Mouse (Mus musculus) CH12.LX (cell line): ENCODE data around the gene Asb17. TPM values are rescaled to one million over a fixed set of nuclear protein-coding genes. Genes with fewer than 3 reads are reported as not detected.

Experiments
- DNase-seq: peaks from one replicate; pipeline ENCODE4 v3.0.0-alpha.2; 2013; ENCODE audit errors: extremely low read depth
- H3K27ac ChIP-seq: 2 replicates; pipeline ENCODE4 v1.5.1; 2012; ENCODE audit warnings: low read depth, mild to moderate bottlenecking, control low read depth, moderate library complexity; ENCODE audit not compliant: insufficient read depth
- H3K27me3 ChIP-seq: replicated peaks from 2 replicates; pipeline ENCODE3; 2012; ENCODE audit warnings: inconsistent platforms
- H3K36me3 ChIP-seq, 2 experiments: replicated peaks in 1 of 2; 2 replicates each; pipeline versions ENCODE3 to v1.6.1; 2012; ENCODE audit warnings: inconsistent platforms in 1 of 2, low read length in 1 of 2, mild to moderate bottlenecking in 1 of 2, mixed read lengths in 1 of 2, moderate library complexity in 1 of 2; ENCODE audit not compliant: control insufficient read depth in 1 of 2, insufficient read depth in 1 of 2
- H3K4me1 ChIP-seq, 2 experiments: 2 replicates each; pipeline ENCODE4 v1.6.1; 2012; ENCODE audit warnings: inconsistent platforms in 1 of 2, moderate library complexity in 1 of 2; ENCODE audit not compliant: insufficient read depth in 2 of 2, control insufficient read depth in 1 of 2
- H3K4me2 ChIP-seq: 2 replicates; pipeline ENCODE4 v1.6.1; 2012; ENCODE audit warnings: low read depth, mild to moderate bottlenecking, control low read depth; ENCODE audit not compliant: poor library complexity, insufficient read depth, severe bottlenecking
- H3K4me3 ChIP-seq, 3 experiments: fragments of 150-350 bp in 1 of 3; sonication (generic) in 1 of 3; replicated peaks in 1 of 3; 2 replicates each; pipeline versions ENCODE3 to v1.5.1; 2011 to 2012; ENCODE audit warnings: low read depth in 2 of 3, low read length in 2 of 3, mild to moderate bottlenecking in 2 of 3, moderate library complexity in 2 of 3, control low read depth in 1 of 3, improper control_type of control experiment in 1 of 3, inconsistent platforms in 1 of 3, mixed read lengths in 1 of 3; ENCODE audit not compliant: poor library complexity in 1 of 3
- H3K79me2 ChIP-seq: replicated peaks from 2 replicates; pipeline ENCODE4 v1.6.1; 2012; ENCODE audit warnings: mild to moderate bottlenecking, moderate library complexity; ENCODE audit not compliant: control insufficient read depth, poor library complexity, insufficient read depth, severe bottlenecking; ENCODE audit errors: extremely low read depth
- H3K9ac ChIP-seq: 2 replicates; pipeline ENCODE4 v1.6.1; 2012; ENCODE audit warnings: low read depth, mild to moderate bottlenecking, control low read depth, moderate library complexity; ENCODE audit not compliant: insufficient read depth
- H3K9me3 ChIP-seq: replicated peaks from 2 replicates; pipeline ENCODE3; 2012; ENCODE audit warnings: low read length, inconsistent platforms, mixed read lengths
- CHD1 ChIP-seq: IDR thresholded peaks from 2 replicates; pipeline ENCODE4 v1.6.1; 2012; ENCODE audit warnings: low read depth, low read length, improper control_type of control experiment, inconsistent platforms
- CTCF ChIP-seq, 2 experiments: IDR thresholded peaks in 1 of 2; conservative IDR thresholded peaks in 1 of 2; 2 replicates each; pipeline ENCODE4 v1.5.1; 2011 to 2012; ENCODE audit warnings: low read depth in 2 of 2, low read length in 2 of 2, improper control_type of control experiment in 1 of 2, inconsistent platforms in 1 of 2, mild to moderate bottlenecking in 1 of 2, moderate library complexity in 1 of 2
- ELF1 ChIP-seq: IDR thresholded peaks from 2 replicates; pipeline ENCODE4 v1.6.1; 2014; ENCODE audit warnings: low read depth, mild to moderate bottlenecking, inconsistent platforms, low read length, improper control_type of control experiment
- EP300 ChIP-seq: IDR thresholded peaks from 2 replicates; pipeline ENCODE4 v1.6.1; 2011; ENCODE audit warnings: low read length, improper control_type of control experiment
- GABPA ChIP-seq: IDR thresholded peaks from 2 replicates; pipeline ENCODE4 v1.6.1; 2012; ENCODE audit warnings: low read depth, low read length, improper control_type of control experiment, inconsistent platforms; ENCODE audit not compliant: insufficient replicate concordance
- HCFC1 ChIP-seq: IDR thresholded peaks from 2 replicates; pipeline ENCODE4 v1.6.1; 2012; ENCODE audit warnings: low read depth, mild to moderate bottlenecking, inconsistent platforms, low read length, improper control_type of control experiment
- IRF4 ChIP-seq: IDR thresholded peaks from 2 replicates; pipeline ENCODE4 v1.6.1; 2014; ENCODE audit warnings: low read depth, mild to moderate bottlenecking, inconsistent platforms, low read length, improper control_type of control experiment
- JUN ChIP-seq: IDR thresholded peaks from 2 replicates; pipeline ENCODE4 v1.6.1; 2011; ENCODE audit warnings: low read depth, mild to moderate bottlenecking, low read length, improper control_type of control experiment, moderate library complexity; ENCODE audit not compliant: insufficient read depth
- JUND ChIP-seq: conservative IDR thresholded peaks from 2 replicates; pipeline ENCODE4 v1.6.1; 2011; ENCODE audit warnings: low read depth, low read length, improper control_type of control experiment
- KAT2A ChIP-seq: IDR thresholded peaks from 2 replicates; pipeline ENCODE4 v1.6.1; 2012; ENCODE audit warnings: low read length, improper control_type of control experiment, inconsistent platforms; ENCODE audit not compliant: insufficient replicate concordance
- MAFK ChIP-seq: IDR thresholded peaks from 2 replicates; pipeline ENCODE4 v1.6.1; 2011; ENCODE audit warnings: low read length, improper control_type of control experiment; ENCODE audit not compliant: insufficient replicate concordance
- MAX ChIP-seq: IDR thresholded peaks from 2 replicates; pipeline ENCODE4 v1.6.1; 2011; ENCODE audit warnings: low read length, improper control_type of control experiment
- MAZ ChIP-seq: IDR thresholded peaks from 2 replicates; pipeline ENCODE4 v1.6.1; 2012; ENCODE audit warnings: low read depth, mild to moderate bottlenecking, inconsistent platforms, low read length, improper control_type of control experiment, moderate library complexity
- MYC ChIP-seq: IDR thresholded peaks from 2 replicates; pipeline ENCODE4 v1.6.1; 2011; ENCODE audit warnings: low read depth, mild to moderate bottlenecking, improper control_type of control experiment, low read length
- NELFE ChIP-seq: IDR thresholded peaks from 2 replicates; pipeline ENCODE4 v1.6.1; 2011; ENCODE audit warnings: low read depth, low read length, improper control_type of control experiment
- PAX5 ChIP-seq: IDR thresholded peaks from 2 replicates; pipeline ENCODE4 v1.6.1; 2012; ENCODE audit warnings: low read length, inconsistent platforms, mixed read lengths
- POLR2A ChIP-seq: IDR thresholded peaks from 2 replicates; pipeline ENCODE4 v1.6.1; 2011; ENCODE audit warnings: low read depth, mild to moderate bottlenecking, improper control_type of control experiment, low read length
- POLR2AphosphoS2 ChIP-seq: IDR thresholded peaks from 2 replicates; pipeline ENCODE4 v1.6.1; 2011; ENCODE audit warnings: low read depth, low read length, improper control_type of control experiment
- SIN3A ChIP-seq: IDR thresholded peaks from 2 replicates; pipeline ENCODE4 v1.6.1; 2012; ENCODE audit warnings: low read length, improper control_type of control experiment, inconsistent platforms
- SMC3 ChIP-seq: IDR thresholded peaks from 2 replicates; pipeline ENCODE4 v1.6.1; 2011; ENCODE audit warnings: low read depth, low read length, improper control_type of control experiment
- TBP ChIP-seq: conservative IDR thresholded peaks from 2 replicates; pipeline ENCODE4 v1.6.1; 2011; ENCODE audit warnings: low read depth, low read length, improper control_type of control experiment
- TCF12 ChIP-seq: IDR thresholded peaks from 2 replicates; pipeline ENCODE4 v1.6.1; 2014; ENCODE audit warnings: low read depth, mild to moderate bottlenecking, inconsistent platforms, low read length, improper control_type of control experiment
- USF1 ChIP-seq: IDR thresholded peaks from 2 replicates; pipeline ENCODE4 v1.6.1; 2014; ENCODE audit warnings: low read depth, mild to moderate bottlenecking, inconsistent platforms, low read length, improper control_type of control experiment
- ZMIZ1 ChIP-seq: IDR thresholded peaks from 2 replicates; pipeline ENCODE4 v1.6.1; 2012; ENCODE audit warnings: low read depth, mild to moderate bottlenecking, inconsistent platforms, low read length, improper control_type of control experiment
- dilution Hi-C: fragments of 300-500 bp; cut with MboI; formaldehyde crosslinking; loops from 2 replicates; pipeline ENCODE4 v1.14.3; 2020; ENCODE audit warnings: low sequenced_read_pairs; ENCODE audit not compliant: extremely low pct_unique_long_range_greater_than_20kb, extremely low pct_ligation_motif_present
- in situ Hi-C: fragments of 300-500 bp; cut with MboI; formaldehyde crosslinking; loops from 3 replicates; pipeline ENCODE4 v1.14.3; 2019; ENCODE audit warnings: low sequenced_read_pairs, low pct_ligation_motif_present, low pct_unique_long_range_greater_than_20kb, mixed read lengths
- polyA plus RNA-seq: library from polyadenylated mRNA; unstranded; fragments of >175 nt; gene quantifications from 2 replicates; pipeline ENCODE4 v1.2.1, GENCODE M21; 2012; ENCODE audit warnings: low read depth; ENCODE audit not compliant: insufficient read length
- total RNA-seq, 2 experiments: library from RNA; depleted of rRNA; stranded (reverse); fragments of 300-350 nt in 1 of 2; fragments of >200 nt in 1 of 2; gene quantifications; 2 replicates each; pipeline ENCODE4 v1.2.3; 2012 to 2014

Asb17 gene
- total and polyA plus RNA-seq, 3 experiments: 0.13 to 0.27 TPM; not detected in 1

DNA sequence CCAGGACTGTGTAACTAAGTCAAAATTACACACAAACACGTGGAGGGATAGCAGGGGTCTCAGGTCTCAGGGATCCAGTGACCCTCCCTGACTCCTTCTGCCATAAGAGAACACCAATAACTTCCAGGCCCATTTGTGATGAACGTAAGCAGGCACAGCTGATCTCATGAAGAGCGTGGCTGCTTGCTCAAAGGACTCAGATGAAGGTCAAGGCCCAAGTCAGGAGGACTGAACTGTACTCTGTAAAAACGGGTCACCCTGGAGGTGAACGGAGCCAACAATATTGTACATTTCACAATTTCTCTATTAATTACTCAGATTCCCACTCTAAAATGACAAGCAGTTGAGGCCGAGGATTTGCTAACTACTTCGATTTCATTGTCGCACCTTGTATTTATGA lies 30.0 kb upstream of the Asb17 start:
- H3K4me1 ChIP-seq: peaks cover 3 to 46% of the 10 kb centered on the region in 2 experiments; a peak in 3 of 4 replicates
- no peak overlapping the region for H3K4me3 ChIP-seq
- H3K4me2 ChIP-seq: no peak overlapping the region
- TF ChIP-seq NELFE (no peak), JUN (no peak), CHD1 (no peak), MAFK (no peak), CTCF (conservative IDR thresholded peaks at IDR 0.05 in 1 of 2, IDR thresholded peaks at IDR 0.05 in 1 of 2; ENCODE audit: low read depth in 2 of 2, low read length in 2 of 2) (no peak), TBP (no peak), JUND (no peak), KAT2A (no peak), MYC (no peak)
- no peaks in the 10 kb centered on the region for H3K36me3 ChIP-seq
- no peaks in the 10 kb centered on the region for H3K27me3 ChIP-seq
- in situ Hi-C loops: no loop called here
- no peak for DNase-seq
- dilution Hi-C loops: loop anchor here (25.0 kb wide), 1 partner anchor 152 kb away; no protein-coding TSS in a partner anchor
- H3K9me3 ChIP-seq: peaks cover 9% of the 10 kb centered on the region
- no peak overlapping the region for H3K9ac ChIP-seq
- no peak overlapping the region for H3K27ac ChIP-seq
- no peaks in the 10 kb centered on the region for H3K79me2 ChIP-seq

DNA sequence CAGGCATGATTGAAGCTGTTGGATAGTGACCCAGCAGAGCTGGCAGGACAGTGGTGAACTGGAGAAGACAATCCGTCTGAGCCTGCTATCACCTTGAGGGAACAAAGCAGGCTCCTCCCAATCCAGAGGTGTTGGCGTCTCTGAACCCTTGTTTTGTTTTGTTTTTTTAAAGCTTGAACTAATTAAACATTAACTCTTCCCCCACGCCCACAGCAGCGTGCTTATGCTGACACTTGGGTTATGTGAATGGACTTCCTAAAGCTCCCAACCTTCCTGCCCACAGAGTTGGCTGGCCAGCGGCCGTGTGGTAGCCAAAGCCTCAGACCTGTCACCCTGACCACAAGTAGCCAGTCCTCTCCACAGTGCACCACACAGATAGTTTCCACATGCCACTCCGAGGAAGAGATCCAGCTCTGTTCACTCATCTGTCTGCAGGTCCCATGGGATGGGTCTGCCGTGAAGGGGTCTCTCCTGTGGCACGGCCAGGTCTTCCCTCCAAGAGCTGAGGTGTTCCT lies 26.6 kb upstream of the Asb17 start:
- no peaks in the 10 kb centered on the region for H3K27me3 ChIP-seq
- TF ChIP-seq GABPA: no peak
- no peak for TF ChIP-seq USF1
- no peak for TF ChIP-seq JUN
- TF ChIP-seq IRF4: no peak
- TF ChIP-seq ZMIZ1: no peak
- no peak for TF ChIP-seq PAX5
- no peak for TF ChIP-seq NELFE
- TF ChIP-seq POLR2A: no peak
- TF ChIP-seq MAX: no peak
- TF ChIP-seq POLR2AphosphoS2: no peak
- TF ChIP-seq ELF1: no peak
- TF ChIP-seq SIN3A: no peak
- no peak for TF ChIP-seq JUND
- TF ChIP-seq HCFC1: no peak
- TF ChIP-seq KAT2A: no peak
- no peak for TF ChIP-seq SMC3
- no peak for TF ChIP-seq EP300
- no peak for TF ChIP-seq TCF12
- no peak for TF ChIP-seq TBP
- no peak for TF ChIP-seq MAZ
- TF ChIP-seq, all 38 proteins: peak for 0
- Histone ChIP-seq H3K4me2 (no peak overlapping the region), H3K27ac (no peak overlapping the region), H3K4me1 (peaks cover 0 to 29% of the 10 kb centered on the region in 2 experiments; a peak in 2 of 4 replicates), H3K79me2 (no peaks in the 10 kb centered on the region), H3K36me3 (no peaks in the 10 kb centered on the region), H3K9ac (no peak overlapping the region), H3K9me3 (peaks cover 14% of the 10 kb centered on the region), H3K4me3 (no peak overlapping the region)
- DNase-seq: no peak
- in situ Hi-C loops: no loop called here
- dilution Hi-C loops: loop anchor here (25.0 kb wide), 1 partner anchor 155 kb away; no protein-coding TSS in a partner anchor
